Mouse (Mus musculus): ENCODE measurements around the gene Mapk9.
A peak's percentile ranks its signal among the peaks of the same experiment; 100 is the strongest.

Mapk9 gene

GRCm38 (mm10) chr11:49893806-49894205, 47.3 kb downstream of the Mapk9 start:
- no peak for DNase-seq (ENCODE audit: low spot score in 2 of 2)

DNA sequence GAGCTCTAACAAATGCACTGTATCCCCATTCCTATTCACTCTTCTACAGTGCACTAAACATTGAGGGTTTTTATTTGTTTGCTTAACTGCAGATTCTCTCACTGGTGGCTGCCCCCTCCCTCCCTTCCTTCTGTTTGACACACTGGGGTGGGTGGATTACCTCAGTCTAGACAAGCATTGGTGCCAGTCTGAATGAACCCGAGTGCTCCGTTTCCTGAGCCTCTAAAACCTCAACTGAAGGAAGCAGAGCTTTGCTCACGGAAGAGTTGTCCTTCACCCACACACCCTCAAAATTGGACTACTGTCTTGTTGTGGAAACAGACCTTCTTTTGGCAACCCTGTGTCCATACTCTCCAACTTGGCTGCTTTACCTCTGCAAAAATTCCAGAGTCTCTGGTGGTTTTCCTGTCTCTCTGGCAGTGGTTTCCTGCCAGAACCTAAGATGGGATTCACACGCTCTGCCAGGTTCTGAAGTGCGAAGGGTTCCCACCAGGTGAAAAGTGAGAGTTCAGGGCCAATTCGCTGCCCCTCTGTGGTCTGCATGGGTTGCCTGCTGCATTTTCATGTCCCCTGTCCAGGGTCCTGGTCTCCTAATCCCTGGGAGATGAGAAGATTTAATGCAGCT, 49.5 kb downstream of the Mapk9 start:
- DNase-seq (ENCODE audit: low spot score in 2 of 2) = no peak

- no peak for DNase-seq (ENCODE audit: low spot score in 2 of 2)
These were observed 53.5 kb downstream of the Mapk9 start for GRCm38 (mm10) chr11:49900043-49900442.

DNA sequence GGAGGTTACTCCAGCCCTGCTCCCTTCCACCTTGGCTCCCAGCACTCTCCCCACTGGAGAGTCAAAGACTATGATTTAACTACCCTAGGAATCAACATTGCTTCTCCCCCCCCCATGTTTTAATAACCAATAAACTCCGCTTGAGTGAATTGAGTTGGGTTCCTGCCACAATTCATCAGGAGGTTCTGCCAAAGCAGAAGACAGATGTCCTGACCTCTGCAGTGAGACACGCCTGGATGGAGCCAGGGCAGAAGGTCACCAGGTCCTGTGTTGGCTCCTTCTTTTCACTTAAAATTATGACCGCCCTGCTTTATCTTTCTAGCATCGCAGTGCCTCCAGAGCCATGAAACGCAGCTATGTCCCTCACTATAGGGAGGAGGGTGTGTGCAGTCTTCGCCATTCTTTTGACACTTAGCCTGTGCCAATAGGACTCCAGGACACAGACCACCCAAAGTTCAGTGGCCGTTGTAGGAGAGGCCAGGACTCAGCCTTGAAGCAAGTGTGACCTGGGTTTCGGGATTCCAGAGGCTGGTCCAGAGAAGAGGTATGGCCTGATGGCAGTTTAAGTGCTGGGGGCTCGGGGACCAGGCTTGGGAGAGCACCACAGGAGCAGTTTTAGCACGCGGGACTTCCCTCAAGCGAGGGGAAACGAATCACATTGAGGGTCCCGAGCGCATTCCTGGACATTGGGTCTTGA, 54.6 kb downstream of the Mapk9 start:
- no peak for DNase-seq (ENCODE audit: low spot score in 2 of 2)

DNA sequence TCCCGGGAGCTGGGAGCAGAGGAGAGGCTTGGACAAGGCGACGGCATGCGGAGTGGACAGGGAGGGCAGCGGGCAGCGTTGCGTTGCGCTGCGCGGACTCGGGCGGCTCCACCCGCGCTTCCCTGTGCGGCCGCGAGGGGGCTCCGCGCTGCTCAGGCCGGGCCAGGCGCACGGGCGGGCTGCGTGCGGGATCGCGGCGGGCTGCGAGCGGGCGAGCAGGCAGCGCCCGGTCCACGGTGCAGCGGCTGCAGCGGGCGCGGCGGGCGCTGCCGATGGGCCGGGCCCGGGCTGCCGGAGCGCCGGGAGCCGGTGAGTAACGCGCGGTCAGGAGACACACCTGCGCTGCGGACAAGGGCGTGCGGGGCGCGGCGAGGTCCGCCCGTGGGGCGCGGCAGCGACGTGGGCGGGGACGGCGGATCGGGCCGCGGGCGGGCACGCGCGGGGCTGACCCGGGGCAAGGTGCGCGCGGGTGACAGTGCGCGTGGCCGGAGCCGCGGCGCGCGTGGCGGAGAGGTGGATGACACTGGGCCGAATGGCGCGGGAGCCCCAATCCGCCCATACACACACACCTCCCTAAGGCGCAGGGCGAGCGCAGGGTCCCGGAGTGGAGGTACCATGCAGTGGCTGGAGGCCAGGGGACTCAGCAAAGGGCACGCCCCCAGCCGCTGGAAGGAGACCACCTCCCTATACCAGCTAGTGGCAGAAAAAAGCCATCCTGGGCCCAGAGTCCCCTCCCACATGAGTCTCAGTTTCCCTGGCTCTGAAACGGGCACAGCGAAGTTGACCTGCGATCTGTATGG, 55.3 kb downstream of the Mapk9 start, which contains the start of gene Rasgef1c:
Gene Rasgef1c (plus strand): TSS at position 177 of the 800 bp plus-strand sequence.
- DNase-seq (ENCODE audit: low spot score in 2 of 2) = peak; percentile 73 to 80

GRCm38 (mm10) chr11:49903333-49903732, 56.8 kb downstream of the Mapk9 start:
- peak; percentile 69 to 81 for DNase-seq (ENCODE audit: low spot score in 2 of 2)

- DNase-seq (ENCODE audit: low spot score in 2 of 2) = no peak
These were observed 72.1 kb downstream of the Mapk9 start for GRCm38 (mm10) chr11:49918521-49919180.

DNA sequence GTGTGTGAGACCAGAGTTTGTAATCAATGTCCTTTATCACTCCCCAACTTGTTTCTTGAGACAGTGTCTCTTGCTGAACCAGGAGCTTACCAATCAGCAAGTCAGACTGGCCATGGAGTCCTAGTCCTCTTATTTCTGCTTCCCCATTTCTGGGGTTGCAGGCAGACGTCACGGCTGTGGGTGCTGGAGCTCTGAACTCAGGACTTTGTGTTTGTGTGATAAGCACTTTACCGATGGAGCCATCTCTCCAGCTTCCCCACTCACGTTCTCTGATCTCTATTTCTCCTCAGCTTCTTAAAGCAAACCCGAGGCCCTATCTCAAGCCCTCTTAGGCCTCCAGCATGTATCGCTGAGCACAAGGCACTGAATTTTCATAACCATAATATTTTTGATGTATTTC, 72.8 kb downstream of the Mapk9 start:
- DNase-seq (ENCODE audit: low spot score in 2 of 2) = no peak

DNA sequence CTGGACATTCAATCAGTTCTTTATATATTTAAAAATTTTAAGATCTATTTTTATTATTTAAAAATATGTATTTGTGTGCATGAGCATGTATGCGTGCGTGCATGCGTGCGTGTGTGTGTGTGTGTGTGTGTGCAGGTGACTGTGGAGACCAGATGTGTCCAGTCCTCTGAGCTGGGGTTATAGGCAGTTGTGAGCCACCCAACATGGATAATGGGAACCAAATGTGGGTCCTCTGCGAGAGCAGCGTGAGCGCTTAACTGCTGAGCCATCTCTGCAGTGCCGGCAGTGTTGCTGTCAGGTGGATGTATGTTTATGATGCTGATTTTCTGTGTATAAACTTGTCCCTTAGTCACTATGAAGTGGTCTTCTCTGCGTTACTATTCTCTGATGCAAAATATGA, 77.0 kb downstream of the Mapk9 start:
- DNase-seq (ENCODE audit: low spot score in 2 of 2) = no peak

DNA sequence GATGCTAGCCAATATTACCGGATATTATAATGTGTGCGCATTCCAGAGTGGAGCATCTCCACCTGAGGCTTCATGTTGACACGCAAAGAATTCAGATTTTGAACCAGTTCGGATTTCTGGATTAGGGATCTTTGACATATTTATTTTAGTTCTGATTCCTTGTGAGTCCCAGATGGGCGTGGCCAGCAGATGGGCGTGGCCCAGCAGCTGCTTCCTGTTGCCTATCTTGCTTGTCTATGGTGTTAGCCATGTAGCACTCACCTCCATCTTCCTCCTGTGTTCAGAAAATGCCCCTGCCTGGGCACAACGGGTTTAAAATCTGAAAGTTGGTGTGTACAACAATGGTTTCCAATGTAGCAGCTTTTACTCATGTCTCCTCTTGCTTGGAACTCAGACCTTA, 79.6 kb downstream of the Mapk9 start:
- DNase-seq (ENCODE audit: low spot score in 2 of 2) = no peak

DNA sequence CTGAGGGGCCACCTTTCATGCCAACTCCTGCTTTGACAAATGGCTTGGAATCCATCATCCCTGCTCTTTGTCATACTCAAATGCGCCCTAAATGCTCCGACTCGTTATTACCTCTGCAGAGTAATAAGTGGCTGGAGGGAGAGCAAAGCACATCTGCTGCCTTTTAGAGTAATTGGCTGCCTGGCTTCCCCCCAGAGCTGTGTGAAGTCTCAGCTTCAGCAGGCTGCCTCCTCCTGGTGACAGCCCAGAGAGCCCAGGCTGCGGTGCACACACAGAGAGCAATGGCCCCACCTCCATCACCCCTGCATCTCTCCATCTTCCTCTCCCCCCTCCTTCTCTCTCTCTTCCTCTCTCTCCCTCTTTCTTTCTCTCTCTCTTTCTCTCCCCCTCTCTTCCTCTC, 80.6 kb downstream of the Mapk9 start:
- DNase-seq (ENCODE audit: low spot score in 2 of 2) = no peak

- DNase-seq (ENCODE audit: low spot score in 2 of 2) = no peak
These were observed 81.1 kb downstream of the Mapk9 start for GRCm38 (mm10) chr11:49927670-49928069.

DNA sequence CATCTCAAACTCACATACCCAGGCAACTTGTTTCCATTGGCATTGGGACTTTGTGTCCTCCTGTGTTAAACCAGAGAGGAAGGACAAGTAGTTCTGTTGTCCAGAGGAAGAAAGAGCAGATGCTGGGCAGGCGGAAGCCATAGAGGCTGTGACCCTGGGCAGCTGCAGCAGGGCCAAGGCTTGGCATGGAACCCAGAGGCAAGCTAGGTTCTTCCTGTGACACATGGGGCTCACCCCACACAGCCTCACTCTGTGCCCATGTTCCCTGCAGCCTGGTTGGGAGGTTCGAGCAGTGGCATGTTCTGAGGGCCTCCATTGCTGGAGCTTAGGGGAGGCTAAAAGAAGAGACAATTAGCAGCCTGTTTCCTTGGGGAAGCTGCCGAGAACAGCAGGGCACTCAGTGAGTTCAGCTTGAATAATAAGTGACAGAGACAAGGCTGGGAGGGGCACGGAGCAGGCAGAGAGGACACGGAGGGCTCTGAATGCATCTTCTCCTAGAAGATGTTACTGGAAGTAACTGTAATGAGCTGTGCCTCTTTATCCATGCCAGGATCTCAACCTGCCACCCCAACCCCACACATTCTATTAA, 84.6 kb downstream of the Mapk9 start:
- DNase-seq (ENCODE audit: low spot score in 2 of 2) = peak in 1 of 2 experiments; percentile 48

- DNase-seq (ENCODE audit: low spot score in 2 of 2) = no peak
These were observed 85.3 kb downstream of the Mapk9 start for GRCm38 (mm10) chr11:49931853-49932252.

DNA sequence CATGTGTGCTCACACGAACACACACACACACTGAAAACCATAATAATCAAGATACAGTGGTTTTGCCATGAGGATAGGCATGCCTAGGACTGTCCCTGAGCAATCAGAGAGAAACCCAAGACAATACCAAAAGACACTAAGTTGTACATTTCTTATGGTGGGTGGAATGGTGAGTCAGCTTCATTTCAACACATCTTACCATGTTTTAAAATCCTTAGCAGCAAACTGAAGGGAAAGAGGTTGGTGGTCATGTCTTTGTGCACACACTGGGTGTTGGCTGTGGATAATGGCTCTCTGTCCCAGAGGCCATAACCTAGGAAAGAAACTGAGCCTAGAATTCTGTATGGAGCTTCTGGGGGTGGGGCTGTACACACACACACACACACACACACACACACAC, 87.3 kb downstream of the Mapk9 start:
- no peak for DNase-seq (ENCODE audit: low spot score in 2 of 2)

GRCm38 (mm10) chr11:49934322-49934721, 87.8 kb downstream of the Mapk9 start:
- peak in 1 of 2 experiments; percentile 54 for DNase-seq (ENCODE audit: low spot score in 2 of 2)
